Mouse (Mus musculus) forebrain, embryonic 15.5 days (tissue): ENCODE results near the gene Ndufs6. TPM values are rescaled to one million over a fixed set of nuclear protein-coding genes. Genes with fewer than 3 reads are reported as not detected.

Experiments used
- ATAC-seq: fragments of 200-750 bp; cut with Nextera tagmentation; replicated peaks from 2 replicates; pipeline ENCODE4 v1.8.0; 2017; ENCODE audit warnings: mild to moderate bottlenecking, moderate TSS enrichment, moderate library complexity
- H3K27ac ChIP-seq: fragments of 300-500 bp; sonication (generic); replicated peaks from 2 replicates; pipeline ENCODE4 v1.5.1; 2015; ENCODE audit warnings: mild to moderate bottlenecking, inconsistent platforms
- H3K27me3 ChIP-seq: fragments of 300-500 bp; sonication (generic); 2 replicates; pipeline ENCODE4 v1.6.1; 2015; ENCODE audit warnings: inconsistent platforms
- H3K36me3 ChIP-seq: fragments of 300-500 bp; sonication (generic); 2 replicates; pipeline ENCODE4 v1.6.1; 2015; ENCODE audit warnings: mild to moderate bottlenecking, inconsistent platforms
- H3K4me1 ChIP-seq: fragments of 300-500 bp; sonication (generic); 2 replicates; pipeline ENCODE4 v1.6.1; 2015; ENCODE audit warnings: inconsistent platforms
- H3K4me2 ChIP-seq: fragments of 300-500 bp; sonication (generic); replicated peaks from 2 replicates; pipeline ENCODE4 v1.6.1; 2015; ENCODE audit warnings: mild to moderate bottlenecking, inconsistent platforms
- H3K4me3 ChIP-seq: fragments of 300-500 bp; sonication (generic); 2 replicates; pipeline ENCODE4 v1.5.1; 2015; ENCODE audit warnings: mild to moderate bottlenecking, inconsistent platforms
- H3K9ac ChIP-seq: fragments of 300-500 bp; sonication (generic); replicated peaks from 2 replicates; pipeline ENCODE4 v1.6.1; 2015; ENCODE audit warnings: mild to moderate bottlenecking, inconsistent platforms
- H3K9me3 ChIP-seq: fragments of 300-500 bp; sonication (generic); 2 replicates; pipeline ENCODE4 v1.6.1; 2016; ENCODE audit warnings: inconsistent platforms
- WGBS: fragments of 180-500 bp; shearing (Covaris S2); methylation state at CpG from one replicate; pipeline ENCODE4 v1.1.7; 2015; ENCODE audit warnings: mixed read lengths; 5-methylcytosine and 5-hydroxymethylcytosine counted together
- polyA plus RNA-seq: library from polyadenylated mRNA; unstranded; fragments of >200 nt; fragmentation: Nextera tagmentation; extraction: Ambion mirVana; gene quantifications from 2 replicates; pipeline ENCODE4 v1.2.1, GENCODE M21; 2015

Gene Ndufs6
- polyA plus RNA-seq, 1 experiment from 2014 or later: 357 TPM

- WGBS: 79% methylated on average over 9 of the region's 9 CpGs
- no peak overlapping the region for H3K4me3 ChIP-seq
- H3K4me2 ChIP-seq: no peak overlapping the region
- no peaks in the 10 kb centered on the region for H3K27me3 ChIP-seq
- no peak overlapping the region for H3K27ac ChIP-seq
- H3K4me1 ChIP-seq: no peaks in the 10 kb centered on the region
- no peak for ATAC-seq
- H3K9me3 ChIP-seq: no peaks in the 10 kb centered on the region
- H3K9ac ChIP-seq: no peak overlapping the region
- no peaks in the 10 kb centered on the region for H3K36me3 ChIP-seq
Observed at GRCm38 (mm10) chr13:73345102-73345890, 17.0 kb upstream of the Ndufs6 start.

GRCm38 (mm10) chr13:73336753-73337152 lies 8.4 kb upstream of the Ndufs6 start:
- no peak for ATAC-seq
- 33% methylated on average over 7 of the region's 7 CpGs for whole genome bisulfite sequencing

GRCm38 (mm10) chr13:73331736-73332135 lies 3.4 kb upstream of the Ndufs6 start:
- WGBS: 71% methylated on average over 3 of the region's 3 CpGs
- no peak for ATAC-seq
- H3K9ac ChIP-seq: peak overlapping the region; percentile 85
- H3K27me3 ChIP-seq: no peaks in the 10 kb centered on the region
- peak overlapping the region; percentile 78 for H3K4me3 ChIP-seq
- no peaks in the 10 kb centered on the region for H3K9me3 ChIP-seq
- H3K4me2 ChIP-seq: peak overlapping the region; percentile 93
- peaks cover 29% of the 10 kb centered on the region for H3K4me1 ChIP-seq
- no peak overlapping the region for H3K27ac ChIP-seq
- H3K36me3 ChIP-seq: no peaks in the 10 kb centered on the region

More at GRCm38 (mm10) chr13:73336753-73337152, 8.4 kb upstream of the Ndufs6 start:
- Histone ChIP-seq H3K4me3 (no peak overlapping the region), H3K27ac (no peak overlapping the region), H3K36me3 (no peaks in the 10 kb centered on the region), H3K9ac (no peak overlapping the region), H3K9me3 (no peaks in the 10 kb centered on the region), H3K4me1 (peaks cover 4% of the 10 kb centered on the region), H3K4me2 (no peak overlapping the region), H3K27me3 (no peaks in the 10 kb centered on the region)

GRCm38 (mm10) chr13:73330844-73331501 lies 2.6 kb upstream of the Ndufs6 start:
- Histone ChIP-seq H3K36me3 (no peaks in the 10 kb centered on the region; the same call in 1 of the 2 replicates), H3K4me3 (peak overlapping the region; percentile 78), H3K4me1 (peaks cover 29% of the 10 kb centered on the region), H3K4me2 (peak overlapping the region; percentile 93), H3K9me3 (no peaks in the 10 kb centered on the region), H3K9ac (peak overlapping the region; percentile 85), H3K27me3 (no peaks in the 10 kb centered on the region), H3K27ac (peak overlapping the region; percentile 78)
- peak; percentile 94 for ATAC-seq
- under 1% methylated on average over 42 of the region's 42 CpGs for WGBS

GRCm38 (mm10) chr13:73323406-73323805 lies 4.9 kb downstream of the Ndufs6 start:
- H3K36me3 ChIP-seq: peaks cover 42% of the 10 kb centered on the region
- no peaks in the 10 kb centered on the region for H3K27me3 ChIP-seq
- WGBS: 93% methylated on average over 4 of the region's 4 CpGs
- H3K9me3 ChIP-seq: no peaks in the 10 kb centered on the region
- no peak overlapping the region for H3K4me2 ChIP-seq
- no peak overlapping the region for H3K27ac ChIP-seq
- peaks cover 12% of the 10 kb centered on the region for H3K4me1 ChIP-seq
- no peak overlapping the region for H3K9ac ChIP-seq
- no peak for ATAC-seq
- H3K4me3 ChIP-seq: no peak overlapping the region

- 88% methylated on average over 10 of the region's 10 CpGs for WGBS
- Histone ChIP-seq H3K4me1 (peaks cover 8% of the 10 kb centered on the region), H3K27ac (no peak overlapping the region), H3K27me3 (no peaks in the 10 kb centered on the region), H3K4me2 (no peak overlapping the region), H3K36me3 (peaks cover 49% of the 10 kb centered on the region), H3K9ac (no peak overlapping the region), H3K4me3 (no peak overlapping the region), H3K9me3 (no peaks in the 10 kb centered on the region)
- ATAC-seq: no peak
Observed at GRCm38 (mm10) chr13:73322626-73323025, 5.7 kb downstream of the Ndufs6 start.

GRCm38 (mm10) chr13:73320048-73320447 lies 8.3 kb downstream of the Ndufs6 start:
- no peak overlapping the region for H3K4me2 ChIP-seq
- H3K27me3 ChIP-seq: no peaks in the 10 kb centered on the region
- ATAC-seq: no peak
- no peak overlapping the region for H3K4me3 ChIP-seq
- H3K4me1 ChIP-seq: no peaks in the 10 kb centered on the region
- peaks cover 60% of the 10 kb centered on the region for H3K36me3 ChIP-seq
- WGBS: 92% methylated on average over 4 of the region's 4 CpGs
- no peak overlapping the region for H3K27ac ChIP-seq
- H3K9me3 ChIP-seq: no peaks in the 10 kb centered on the region
- no peak overlapping the region for H3K9ac ChIP-seq

GRCm38 (mm10) chr13:73310183-73310929 lies 18.0 kb downstream of the Ndufs6 start:
- H3K36me3 ChIP-seq: no peaks in the 10 kb centered on the region
- H3K27ac ChIP-seq: no peak overlapping the region
- H3K4me3 ChIP-seq: no peak overlapping the region
- H3K27me3 ChIP-seq: no peaks in the 10 kb centered on the region
- 28% methylated on average over 8 of the region's 8 CpGs for WGBS
- ATAC-seq: 0 out of 2 replicates have a peak, but pooled peaks have one; percentile 33
- no peak overlapping the region for H3K9ac ChIP-seq
- peaks cover 8% of the 10 kb centered on the region; the same call in 1 of the 2 replicates for H3K4me1 ChIP-seq
- H3K4me2 ChIP-seq: no peak overlapping the region
- H3K9me3 ChIP-seq: no peaks in the 10 kb centered on the region

- H3K4me2 ChIP-seq: no peak overlapping the region
- H3K4me3 ChIP-seq: no peak overlapping the region
- no peak overlapping the region for H3K9ac ChIP-seq
- H3K4me1 ChIP-seq: peaks cover 8% of the 10 kb centered on the region; the same call in 1 of the 2 replicates
- ATAC-seq: no peak
- H3K27ac ChIP-seq: no peak overlapping the region
- 35% methylated on average over 4 of the region's 4 CpGs for WGBS
- H3K27me3 ChIP-seq: no peaks in the 10 kb centered on the region
- no peaks in the 10 kb centered on the region for H3K36me3 ChIP-seq
- no peaks in the 10 kb centered on the region for H3K9me3 ChIP-seq
Observed at GRCm38 (mm10) chr13:73306430-73306829, 21.9 kb downstream of the Ndufs6 start.

- WGBS: 12% methylated on average over 4 of the region's 4 CpGs
- Histone ChIP-seq H3K27me3 (no peaks in the 10 kb centered on the region), H3K36me3 (no peaks in the 10 kb centered on the region), H3K9ac (no peak overlapping the region), H3K4me2 (no peak overlapping the region), H3K4me1 (peaks cover 8% of the 10 kb centered on the region; the same call in 1 of the 2 replicates), H3K27ac (no peak overlapping the region), H3K9me3 (no peaks in the 10 kb centered on the region), H3K4me3 (no peak overlapping the region)
- ATAC-seq: no peak
Observed at GRCm38 (mm10) chr13:73306085-73306410, 22.3 kb downstream of the Ndufs6 start.

- Histone ChIP-seq H3K9me3 (no peaks in the 10 kb centered on the region), H3K9ac (no peak overlapping the region), H3K4me3 (no peak overlapping the region), H3K36me3 (no peaks in the 10 kb centered on the region), H3K27ac (no peak overlapping the region), H3K27me3 (no peaks in the 10 kb centered on the region), H3K4me2 (no peak overlapping the region), H3K4me1 (peaks cover 8% of the 10 kb centered on the region; the same call in 1 of the 2 replicates)
- WGBS: 16% methylated on average over 8 of the region's 8 CpGs
- no peak; the same call in 1 of the 2 replicates for ATAC-seq
Observed at GRCm38 (mm10) chr13:73305398-73306084, 22.8 kb downstream of the Ndufs6 start.
